ENCODE assay signal across 10 mouse cellular contexts in the genomic region with DNA sequence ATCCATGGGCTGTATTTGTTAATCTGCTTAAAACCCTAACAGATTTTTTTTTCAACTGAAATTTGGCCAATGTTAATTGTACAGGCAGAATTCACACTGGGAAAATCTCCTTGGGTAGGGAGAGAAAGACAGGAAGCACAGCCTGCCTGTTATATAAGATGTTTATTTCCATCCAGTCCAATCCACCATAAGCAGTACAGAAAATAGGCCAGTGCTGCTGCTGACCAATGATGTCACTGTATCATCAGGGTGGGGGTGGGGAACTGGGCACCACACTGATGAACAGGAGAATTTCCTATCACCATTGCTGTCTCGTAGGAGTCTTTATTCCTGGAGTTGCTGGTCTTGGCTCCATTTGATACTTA.
DNase-seq lines count a peak whose midpoint lies in the region; ATAC-seq and TF ChIP-seq lines count a peak whose summit lies in the region.
"Had no signal": no experiment of that assay in that cellular context is flagged by ENCODE, and none has a peak within 500 bp of the region (broad histone marks: within the 10 kb centered on the region; RNA-seq: fewer than 3 reads in every experiment).

No protein-coding gene starts in this region.

- H3K4me1 ChIP-seq in heart, postnatal 0 days (ENCODE audit: control insufficient read depth, insufficient read depth): no peaks in the 10 kb centered on the region
- H3K4me1 ChIP-seq in heart, adult 2 months (ENCODE audit: control insufficient read depth, insufficient read depth, low read length): no peaks in the 10 kb centered on the region; the same call in 1 of the 2 replicates
- H3K4me1 ChIP-seq in hindbrain, embryonic 11.5 days (replicated peaks; ENCODE audit: control insufficient read depth, insufficient read depth, low read length): no peaks in the 10 kb centered on the region
- H3K4me1 ChIP-seq in neural tube, embryonic 15.5 days: peaks cover 19% of the 10 kb centered on the region

- H3K27me3 ChIP-seq in heart, postnatal 0 days (ENCODE audit: control insufficient read depth, insufficient read depth, low read length): no peaks in the 10 kb centered on the region
- H3K27me3 ChIP-seq in heart, adult 2 months (ENCODE audit: control insufficient read depth, insufficient read depth, low read length): no peaks in the 10 kb centered on the region
- H3K27me3 ChIP-seq in hindbrain, embryonic 11.5 days (ENCODE audit: control insufficient read depth, insufficient read depth, low read length): no peaks in the 10 kb centered on the region
- H3K27me3 ChIP-seq in neural tube, embryonic 15.5 days (replicated peaks): no peaks in the 10 kb centered on the region
- H3K27me3 ChIP-seq: lung, embryonic 15.5 days had no signal

- H3K4me2 ChIP-seq in heart, postnatal 0 days (ENCODE audit: low read depth, low read length): no peak overlapping the region
- no peak overlapping the region for H3K4me2 ChIP-seq in hindbrain, embryonic 11.5 days (replicated peaks; ENCODE audit: low read depth, low read length)
- no peak overlapping the region for H3K4me2 ChIP-seq in neural tube, embryonic 15.5 days
- H3K4me2 ChIP-seq: lung, embryonic 15.5 days had no signal

- H3K9ac ChIP-seq in heart, postnatal 0 days (replicated peaks; ENCODE audit: low read depth, low read length): no peak overlapping the region
- H3K9ac ChIP-seq in heart, adult 2 months (ENCODE audit: low read depth, low read length): no peak overlapping the region
- H3K9ac ChIP-seq in hindbrain, embryonic 11.5 days (ENCODE audit: low read depth, low read length): no peak overlapping the region
- H3K9ac ChIP-seq in neural tube, embryonic 15.5 days (replicated peaks): no peak overlapping the region
- H3K9ac ChIP-seq: lung, embryonic 15.5 days had no signal

- H3K79me2 ChIP-seq in heart, adult 2 months (replicated peaks; ENCODE audit: control insufficient read depth, insufficient read depth, low read length): no peaks in the 10 kb centered on the region

- WGBS in heart, postnatal 0 days: 45% methylated on average over 1 of the region's 1 CpGs
- WGBS in heart, adult 2 months: 38% methylated on average over 1 of the region's 1 CpGs
- 74% methylated on average over 1 of the region's 1 CpGs for WGBS in hindbrain, embryonic 11.5 days
- WGBS in neural tube, embryonic 15.5 days: 44% methylated on average over 1 of the region's 1 CpGs

- intact Hi-C loops in heart, adult 2 months (cut with DNase I): no loop called here

- H3K36me3 ChIP-seq in heart, postnatal 0 days (replicated peaks; ENCODE audit: control insufficient read depth, insufficient read depth, low read length): no peaks in the 10 kb centered on the region
- H3K36me3 ChIP-seq in heart, adult 2 months (ENCODE audit: control insufficient read depth, insufficient read depth, low read length): no peaks in the 10 kb centered on the region
- H3K36me3 ChIP-seq in hindbrain, embryonic 11.5 days (ENCODE audit: control insufficient read depth, insufficient read depth, low read length): no peaks in the 10 kb centered on the region
- no peaks in the 10 kb centered on the region for H3K36me3 ChIP-seq in neural tube, embryonic 15.5 days
- H3K36me3 ChIP-seq: lung, embryonic 15.5 days had no signal

- TF ChIP-seq CTCF in heart, postnatal 0 days (IDR thresholded peaks at IDR 0.05; ENCODE audit: low read depth): no peak
- no peak for TF ChIP-seq CTCF in heart, adult 2 months (IDR thresholded peaks at IDR 0.05)

- no peak overlapping the region for H3K27ac ChIP-seq in heart, postnatal 0 days (ENCODE audit: low read depth)
- no peak overlapping the region for H3K27ac ChIP-seq in heart, adult 2 months
- no peak overlapping the region for H3K27ac ChIP-seq in hindbrain, embryonic 11.5 days (ENCODE audit: low read depth, low read length)
- H3K27ac ChIP-seq in neural tube, embryonic 15.5 days (replicated peaks): peak overlapping the region; percentile 19; the same call in 1 of the 2 replicates
- H3K27ac ChIP-seq: gastrocnemius, adult 2 months; lung, embryonic 15.5 days had no signal

- no peak for TF ChIP-seq POLR2A in heart, adult 2 months (IDR thresholded peaks at IDR 0.05; ENCODE audit: insufficient read depth, low read depth, low read length)

- DNase-seq in heart, postnatal 0 days (ENCODE audit: low spot score): peak; percentile 20
- no peak for DNase-seq in heart, adult 2 months
- peak; percentile 98 for DNase-seq in cerebellum, adult 9-10 months
- peak; percentile 17 for DNase-seq in hindbrain, embryonic 11.5 days (ENCODE audit: low spot score)
- no peak for DNase-seq in layer of hippocampus, postnatal 10 days (ENCODE audit: low spot score in 2 of 2)
- DNase-seq in B cell, adult 2 months: no peak
- DNase-seq: gastrocnemius, adult 2 months had no signal

- TF ChIP-seq EP300 in heart, postnatal 0 days (IDR thresholded peaks at IDR 0.05; ENCODE audit: low read depth): no peak
- no peak for TF ChIP-seq EP300 in heart, adult 2 months (IDR thresholded peaks at IDR 0.05; ENCODE audit: insufficient read depth, low read depth, low read length)

- H3K4me3 ChIP-seq in heart, postnatal 0 days (ENCODE audit: low read depth, low read length): no peak overlapping the region
- no peak overlapping the region for H3K4me3 ChIP-seq in heart, adult 2 months
- H3K4me3 ChIP-seq in hindbrain, embryonic 11.5 days (ENCODE audit: low read depth, low read length): no peak overlapping the region
- no peak overlapping the region for H3K4me3 ChIP-seq in neural tube, embryonic 15.5 days (replicated peaks)
- H3K4me3 ChIP-seq: gastrocnemius, adult 2 months; lung, embryonic 15.5 days had no signal

- no peaks in the 10 kb centered on the region for H3K9me3 ChIP-seq in heart, postnatal 0 days (replicated peaks; ENCODE audit: control insufficient read depth, low read length)
- H3K9me3 ChIP-seq in hindbrain, embryonic 11.5 days (ENCODE audit: control insufficient read depth, low read length): no peaks in the 10 kb centered on the region
- H3K9me3 ChIP-seq in neural tube, embryonic 15.5 days (replicated peaks): no peaks in the 10 kb centered on the region
- H3K9me3 ChIP-seq: lung, embryonic 15.5 days had no signal

- no peak for ATAC-seq in heart, postnatal 0 days (ENCODE audit: insufficient read depth, low read depth)
- ATAC-seq in hindbrain, embryonic 11.5 days (ENCODE audit: low FRiP score): peak; percentile 66
- ATAC-seq in neural tube, embryonic 15.5 days (ENCODE audit: low FRiP score): peak; percentile 42; the same call in 1 of the 2 replicates
- ATAC-seq in megakaryocyte progenitor cell, adult 5-6 weeks (replicated peaks; ENCODE audit: poor library complexity): no peak

Comparison
In these comparisons a context has a peak if more than half of its experiments do, and no peak if none do; other contexts are left out.
1. DNase-seq: peak in heart, postnatal 0 days (single experiment), cerebellum, adult 9-10 months (single experiment) and hindbrain, embryonic 11.5 days (single experiment); none in heart, adult 2 months (0 of 2), layer of hippocampus, postnatal 10 days (0 of 2) and B cell, adult 2 months (0 of 2).
2. ATAC-seq: peak in hindbrain, embryonic 11.5 days (single experiment) and neural tube, embryonic 15.5 days (single experiment); none in heart, postnatal 0 days (single experiment) and megakaryocyte progenitor cell, adult 5-6 weeks (single experiment).